Mouse (Mus musculus) MEL (cell line): ENCODE data around the gene Pnldc1. TPM values are rescaled to one million over a fixed set of nuclear protein-coding genes. Genes with fewer than 3 reads are reported as not detected.

Experiments used
- DNase-seq: peaks from one replicate; pipeline ENCODE4 v3.0.0; 2011; ENCODE audit warnings: low read depth, low spot score
- H3K27ac ChIP-seq: 2 replicates; pipeline ENCODE4 v1.5.1; 2012; ENCODE audit warnings: low read depth, mild to moderate bottlenecking, control low read depth, low read length, moderate library complexity; ENCODE audit not compliant: control insufficient read depth
- H3K27me3 ChIP-seq, 2 experiments: fragments of 150-350 bp in 1 of 2; sonication (generic) in 1 of 2; 2 replicates each; pipeline ENCODE4 v1.6.1; 2012; ENCODE audit warnings: low read length in 2 of 2, mild to moderate bottlenecking in 2 of 2, improper control_type of control experiment in 1 of 2, moderate library complexity in 1 of 2; ENCODE audit not compliant: insufficient read depth in 2 of 2, control insufficient read depth in 1 of 2
- H3K36me3 ChIP-seq, 2 experiments: 2 replicates each; pipeline ENCODE4 v1.6.1; 2012 to 2014; ENCODE audit warnings: low read length in 2 of 2, improper control_type of control experiment in 1 of 2, inconsistent platforms in 1 of 2, mild to moderate bottlenecking in 1 of 2; ENCODE audit not compliant: insufficient read depth in 2 of 2, control insufficient read depth in 1 of 2
- H3K4me1 ChIP-seq, 2 experiments: fragments of 150-350 bp in 1 of 2; sonication (generic) in 1 of 2; 2 replicates each; pipeline ENCODE4 v1.6.1; 2012; ENCODE audit warnings: low read length in 2 of 2, improper control_type of control experiment in 1 of 2, mild to moderate bottlenecking in 1 of 2; ENCODE audit not compliant: insufficient read depth in 2 of 2, control insufficient read depth in 1 of 2
- H3K4me3 ChIP-seq, 2 experiments: fragments of 150-350 bp in 1 of 2; sonication (generic) in 1 of 2; 2 replicates each; pipeline ENCODE4 v1.5.1; 2012; ENCODE audit warnings: low read depth in 2 of 2, low read length in 2 of 2, mild to moderate bottlenecking in 2 of 2, moderate library complexity in 2 of 2, control low read depth in 1 of 2, improper control_type of control experiment in 1 of 2; ENCODE audit not compliant: control insufficient read depth in 1 of 2, insufficient read depth in 1 of 2
- H3K79me2 ChIP-seq: 2 replicates; pipeline ENCODE4 v1.6.1; 2012; ENCODE audit warnings: mild to moderate bottlenecking, low read length, moderate library complexity; ENCODE audit not compliant: control insufficient read depth, poor library complexity, insufficient read depth
- H3K9ac ChIP-seq: 2 replicates; pipeline ENCODE4 v1.6.1; 2012; ENCODE audit warnings: low read depth, mild to moderate bottlenecking, control low read depth, low read length, moderate library complexity; ENCODE audit not compliant: control insufficient read depth, poor library complexity, severe bottlenecking
- H3K9me3 ChIP-seq: fragments of 150-350 bp; sonication (generic); replicated peaks from 2 replicates; pipeline ENCODE4 v1.6.1; 2012; ENCODE audit warnings: mild to moderate bottlenecking, low read length, improper control_type of control experiment, moderate library complexity; ENCODE audit not compliant: insufficient read depth
- JUND ChIP-seq: IDR thresholded peaks from 2 replicates; pipeline ENCODE4 v1.6.1; 2011; ENCODE audit warnings: low read depth, mild to moderate bottlenecking, improper control_type of control experiment, low read length
- MAFK ChIP-seq: IDR thresholded peaks from 2 replicates; pipeline ENCODE4 v1.6.1; 2011; ENCODE audit warnings: low read depth, mild to moderate bottlenecking, low read length, improper control_type of control experiment, borderline replicate concordance
- POLR2AphosphoS5 ChIP-seq: IDR thresholded peaks from 2 replicates; pipeline ENCODE4 v1.6.1; 2012; ENCODE audit warnings: low read depth, borderline replicate concordance, mild to moderate bottlenecking, inconsistent platforms, low read length, moderate library complexity, mixed read lengths
- SIN3A ChIP-seq: IDR thresholded peaks from 2 replicates; pipeline ENCODE4 v1.6.1; 2012; ENCODE audit warnings: low read length, improper control_type of control experiment, inconsistent platforms
- TAL1 ChIP-seq: IDR thresholded peaks from 2 replicates; pipeline ENCODE4 v1.6.1; 2012; ENCODE audit warnings: mild to moderate bottlenecking, inconsistent platforms, low read length, moderate library complexity, mixed read lengths
- polyA plus RNA-seq, 2 experiments: library from polyadenylated mRNA; stranded (reverse) in 1 of 2; unstranded in 1 of 2; fragments of >175 nt in 1 of 2; fragments of >200 nt in 1 of 2; gene quantifications; 2 replicates each; pipeline versions ENCODE4 v1.2.1 to v1.2.4; 2012; ENCODE audit warnings: low replicate concordance in 2 of 2, low read depth in 1 of 2; ENCODE audit not compliant: insufficient read length in 2 of 2, insufficient read depth in 1 of 2, missing spikeins in 1 of 2
- total RNA-seq: library from RNA; depleted of rRNA; stranded (reverse); fragments of 300-350 nt; gene quantifications from 2 replicates; pipeline ENCODE4 v1.2.3, GENCODE M21; 2012; rRNA removed

Pnldc1 gene
- total and polyA plus RNA-seq, 3 experiments = 0.54 to 1.1 TPM; not detected in 1

- Histone ChIP-seq H3K9me3 (no peaks in the 10 kb centered on the region), H3K27me3 (peaks cover 0 to 2% of the 10 kb centered on the region in 2 experiments; a peak in 2 of 4 replicates), H3K4me1 (no peaks in the 10 kb centered on the region; a peak in 1 of 4 replicates), H3K79me2 (no peaks in the 10 kb centered on the region), H3K4me3 (no peak overlapping the region), H3K27ac (no peak overlapping the region), H3K9ac (no peak overlapping the region), H3K36me3 (no peaks in the 10 kb centered on the region)
- DNase-seq = no peak
- TF ChIP-seq MAFK (no peak), POLR2AphosphoS5 (no peak), SIN3A (no peak), JUND (no peak), TAL1 (no peak)
Observed at GRCm38 (mm10) chr17:12839475-12840267, 70.4 kb downstream of the Pnldc1 start.

Other genes with a start within 250 kb of the Pnldc1 start
- not detected in 2 replicates for gene Slc22a1, start 234.4 kb downstream of the Pnldc1 start, total RNA-seq
- gene Slc22a1, start 234.4 kb downstream of the Pnldc1 start, polyA plus RNA-seq = not detected
- gene Igf2r, start 140.6 kb downstream of the Pnldc1 start, total RNA-seq = 18.0 and 18.8 TPM in 2 replicates
- gene Igf2r, start 140.6 kb downstream of the Pnldc1 start, polyA plus RNA-seq = 10 to 100 TPM; 18.3 to 21.7 TPM
- gene Mas1, start 42.1 kb downstream of the Pnldc1 start, total RNA-seq = not detected in 2 replicates
- gene Mas1, start 42.1 kb downstream of the Pnldc1 start, polyA plus RNA-seq = not detected
- not detected in 2 replicates for gene Mrgprh, start 34.2 kb downstream of the Pnldc1 start, total RNA-seq
- not detected for gene Mrgprh, start 34.2 kb downstream of the Pnldc1 start, polyA plus RNA-seq
- 570 and 598 TPM in 2 replicates for gene Tcp1, start 5.5 kb upstream of the Pnldc1 start, total RNA-seq
- gene Tcp1, start 5.5 kb upstream of the Pnldc1 start, polyA plus RNA-seq = 1,000 to 10,000 TPM in 1 of 2 experiments, 100 to 1,000 TPM in 1; 485 to 1,425 TPM
- 238 and 257 TPM in 2 replicates for gene Mrpl18, start 6.1 kb upstream of the Pnldc1 start, total RNA-seq
- 100 to 1,000 TPM in 1 of 2 experiments, not detected in 1; 202 TPM for gene Mrpl18, start 6.1 kb upstream of the Pnldc1 start, polyA plus RNA-seq
- 13.6 and 14.6 TPM in 2 replicates for gene Acat3, start 30.4 kb upstream of the Pnldc1 start, total RNA-seq
- gene Acat3, start 30.4 kb upstream of the Pnldc1 start, polyA plus RNA-seq = 1 to 10 TPM in 1 of 2 experiments, not detected in 1; 1.0 TPM
- 54.9 and 60.1 TPM in 2 replicates for gene Acat2, start 50.5 kb upstream of the Pnldc1 start, total RNA-seq
- 10 to 100 TPM in 1 of 2 experiments, not detected in 1; 33.8 TPM for gene Acat2, start 50.5 kb upstream of the Pnldc1 start, polyA plus RNA-seq
- gene Wtap, start 83.9 kb upstream of the Pnldc1 start, total RNA-seq = 61.1 and 63.5 TPM in 2 replicates
- gene Wtap, start 83.9 kb upstream of the Pnldc1 start, polyA plus RNA-seq = 10 to 100 TPM in 1 of 2 experiments, not detected in 1; 74.0 TPM
- gene Sod2, start 96.6 kb upstream of the Pnldc1 start, total RNA-seq = 284 and 295 TPM in 2 replicates
- gene Sod2, start 96.6 kb upstream of the Pnldc1 start, polyA plus RNA-seq = 100 to 1,000 TPM; 293 to 320 TPM
- 0.12 TPM in 1 of 2 replicates, not detected in the other for gene Gpr31b, start 142.1 kb upstream of the Pnldc1 start, total RNA-seq
- under 1 TPM in 1 of 2 experiments, not detected in 1; 0.08 TPM for gene Gpr31b, start 142.1 kb upstream of the Pnldc1 start, polyA plus RNA-seq
- gene Tcp10b, start 150.9 kb upstream of the Pnldc1 start, total RNA-seq = not detected in 2 replicates
- under 1 TPM in 1 of 2 experiments, not detected in 1; 0.06 TPM for gene Tcp10b, start 150.9 kb upstream of the Pnldc1 start, polyA plus RNA-seq
- gene Unc93a, start 221.6 kb upstream of the Pnldc1 start, total RNA-seq = not detected in 2 replicates
- gene Unc93a, start 221.6 kb upstream of the Pnldc1 start, polyA plus RNA-seq = not detected